Mouse (Mus musculus): ENCODE measurements at regions not wholly inside any gene's neighbourhood (a gene's known extent, or its start where the extent isn't known, plus 50 kb on each side); places are given as distances from the start of the nearest gene placed in this dataset.

- Histone ChIP-seq H3K27ac (replicated peaks) (no peak overlapping the region), H3K36me3 (ENCODE audit: control insufficient read depth, insufficient read depth, low read length) (no peaks in the 10 kb centered on the region), H3K4me1 (replicated peaks; ENCODE audit: control insufficient read depth, insufficient read depth) (no peaks in the 10 kb centered on the region), H3K9me3 (ENCODE audit: control insufficient read depth, low read length) (no peaks in the 10 kb centered on the region), H3K9ac (ENCODE audit: low read length) (no peak overlapping the region), H3K4me3 (ENCODE audit: low read depth, low read length) (no peak overlapping the region), H3K4me2 (replicated peaks; ENCODE audit: low read depth) (no peak overlapping the region), H3K27me3 (ENCODE audit: control insufficient read depth, insufficient read depth, low read length) (no peaks in the 10 kb centered on the region)
- TF ChIP-seq CTCF (IDR thresholded peaks at IDR 0.05; ENCODE audit: low read depth) (no peak), EP300 (optimal IDR thresholded peaks at IDR 0.05) (no peak)
- ATAC-seq (ENCODE audit: low FRiP score, low TSS enrichment): no peak
- no peak for DNase-seq (ENCODE audit: low spot score)
- WGBS: 54% methylated on average over 6 of the region's 6 CpGs
These were observed 116.8 kb upstream of the Arhgap28 start for GRCm38 (mm10) chr17:68120744-68121143.

GRCm38 (mm10) chr17:68134373-68134772 is 130.5 kb upstream of the Arhgap28 start:
- H3K27me3 ChIP-seq (ENCODE audit: control insufficient read depth, insufficient read depth, low read length): no peaks in the 10 kb centered on the region
- no peaks in the 10 kb centered on the region for H3K36me3 ChIP-seq (ENCODE audit: control insufficient read depth, insufficient read depth, low read length)
- H3K27ac ChIP-seq (replicated peaks): no peak overlapping the region
- ATAC-seq (ENCODE audit: low FRiP score, low TSS enrichment) (no peak), DNase-seq (ENCODE audit: low spot score) (no peak)
- no peak overlapping the region for H3K9ac ChIP-seq (ENCODE audit: low read length)
- H3K9me3 ChIP-seq (ENCODE audit: control insufficient read depth, low read length): no peaks in the 10 kb centered on the region
- WGBS: 47% methylated on average over 10 of the region's 10 CpGs
- no peak overlapping the region for H3K4me2 ChIP-seq (replicated peaks; ENCODE audit: low read depth)
- no peaks in the 10 kb centered on the region for H3K4me1 ChIP-seq (replicated peaks; ENCODE audit: control insufficient read depth, insufficient read depth)
- H3K4me3 ChIP-seq (ENCODE audit: low read depth, low read length): no peak overlapping the region
- TF ChIP-seq CTCF (IDR thresholded peaks at IDR 0.05; ENCODE audit: low read depth) (no peak), EP300 (optimal IDR thresholded peaks at IDR 0.05) (no peak)

GRCm38 (mm10) chr17:68135436-68135835 is 131.5 kb upstream of the Arhgap28 start:
- H3K27me3 ChIP-seq (ENCODE audit: control insufficient read depth, insufficient read depth, low read length): no peaks in the 10 kb centered on the region
- TF ChIP-seq EP300 (optimal IDR thresholded peaks at IDR 0.05): no peak
- no peak for TF ChIP-seq CTCF (IDR thresholded peaks at IDR 0.05; ENCODE audit: low read depth)
- H3K27ac ChIP-seq (replicated peaks): no peak overlapping the region
- no peak overlapping the region for H3K4me3 ChIP-seq (ENCODE audit: low read depth, low read length)
- no peak overlapping the region for H3K9ac ChIP-seq (ENCODE audit: low read length)
- ATAC-seq (ENCODE audit: low FRiP score, low TSS enrichment) (no peak), DNase-seq (ENCODE audit: low spot score) (no peak)
- H3K4me1 ChIP-seq (replicated peaks; ENCODE audit: control insufficient read depth, insufficient read depth): no peaks in the 10 kb centered on the region
- H3K4me2 ChIP-seq (replicated peaks; ENCODE audit: low read depth): no peak overlapping the region
- WGBS: 58% methylated on average over 5 of the region's 5 CpGs
- no peaks in the 10 kb centered on the region for H3K9me3 ChIP-seq (ENCODE audit: control insufficient read depth, low read length)
- no peaks in the 10 kb centered on the region for H3K36me3 ChIP-seq (ENCODE audit: control insufficient read depth, insufficient read depth, low read length)

GRCm38 (mm10) chr17:68143307-68143706 is 130.3 kb upstream of the L3mbtl4 start:
- TF ChIP-seq CTCF (IDR thresholded peaks at IDR 0.05; ENCODE audit: low read depth): no peak
- no peak for TF ChIP-seq EP300 (optimal IDR thresholded peaks at IDR 0.05)
- Histone ChIP-seq H3K27me3 (ENCODE audit: control insufficient read depth, insufficient read depth, low read length) (no peaks in the 10 kb centered on the region), H3K4me1 (replicated peaks; ENCODE audit: control insufficient read depth, insufficient read depth) (no peaks in the 10 kb centered on the region), H3K4me2 (replicated peaks; ENCODE audit: low read depth) (no peak overlapping the region), H3K9ac (ENCODE audit: low read length) (no peak overlapping the region), H3K9me3 (ENCODE audit: control insufficient read depth, low read length) (no peaks in the 10 kb centered on the region), H3K36me3 (ENCODE audit: control insufficient read depth, insufficient read depth, low read length) (no peaks in the 10 kb centered on the region), H3K4me3 (ENCODE audit: low read depth, low read length) (no peak overlapping the region), H3K27ac (replicated peaks) (no peak overlapping the region)
- DNase-seq (ENCODE audit: low spot score) (no peak), ATAC-seq (ENCODE audit: low FRiP score, low TSS enrichment) (no peak)
- 79% methylated on average over 7 of the region's 7 CpGs for WGBS

- Histone ChIP-seq H3K4me1 (replicated peaks; ENCODE audit: control insufficient read depth, insufficient read depth) (no peaks in the 10 kb centered on the region), H3K36me3 (ENCODE audit: control insufficient read depth, insufficient read depth, low read length) (no peaks in the 10 kb centered on the region), H3K9me3 (ENCODE audit: control insufficient read depth, low read length) (no peaks in the 10 kb centered on the region), H3K27me3 (ENCODE audit: control insufficient read depth, insufficient read depth, low read length) (no peaks in the 10 kb centered on the region), H3K4me2 (replicated peaks; ENCODE audit: low read depth) (no peak overlapping the region), H3K27ac (replicated peaks) (no peak overlapping the region), H3K4me3 (ENCODE audit: low read depth, low read length) (no peak overlapping the region), H3K9ac (ENCODE audit: low read length) (no peak overlapping the region)
- TF ChIP-seq CTCF (IDR thresholded peaks at IDR 0.05; ENCODE audit: low read depth) (no peak), EP300 (optimal IDR thresholded peaks at IDR 0.05) (no peak)
- WGBS: 93% methylated on average over 10 of the region's 10 CpGs
- DNase-seq (ENCODE audit: low spot score) (no peak), ATAC-seq (ENCODE audit: low FRiP score, low TSS enrichment) (no peak)
These were observed 124.3 kb upstream of the L3mbtl4 start for GRCm38 (mm10) chr17:68149237-68149792.

GRCm38 (mm10) chr17:68152438-68153120 is 121.0 kb upstream of the L3mbtl4 start:
- no peak for TF ChIP-seq CTCF (IDR thresholded peaks at IDR 0.05; ENCODE audit: low read depth)
- no peak for TF ChIP-seq EP300 (optimal IDR thresholded peaks at IDR 0.05)
- no peak overlapping the region for H3K4me2 ChIP-seq (replicated peaks; ENCODE audit: low read depth)
- no peaks in the 10 kb centered on the region for H3K4me1 ChIP-seq (replicated peaks; ENCODE audit: control insufficient read depth, insufficient read depth)
- no peak overlapping the region for H3K9ac ChIP-seq (ENCODE audit: low read length)
- DNase-seq (ENCODE audit: low spot score) (no peak), ATAC-seq (ENCODE audit: low FRiP score, low TSS enrichment) (no peak)
- 86% methylated on average over 11 of the region's 11 CpGs for WGBS
- H3K4me3 ChIP-seq (ENCODE audit: low read depth, low read length): no peak overlapping the region
- no peaks in the 10 kb centered on the region for H3K9me3 ChIP-seq (ENCODE audit: control insufficient read depth, low read length)
- no peaks in the 10 kb centered on the region for H3K27me3 ChIP-seq (ENCODE audit: control insufficient read depth, insufficient read depth, low read length)
- no peak overlapping the region for H3K27ac ChIP-seq (replicated peaks)
- H3K36me3 ChIP-seq (ENCODE audit: control insufficient read depth, insufficient read depth, low read length): no peaks in the 10 kb centered on the region

All from stomach, postnatal 0 days (tissue).